Mouse (Mus musculus) liver, postnatal 0 days (tissue): Measurements from ENCODE around the gene Snx27.

Experiments used
- CTCF ChIP-seq: sonication (generic); IDR thresholded peaks from 2 replicates; pipeline ENCODE4 v1.5.1; 2016; ENCODE audit warnings: antibody characterized with exemption, low read depth
- EP300 ChIP-seq: IDR thresholded peaks from 2 replicates; pipeline ENCODE4 v1.6.1; 2016; ENCODE audit warnings: antibody characterized with exemption, low read depth, mild to moderate bottlenecking

DNA sequence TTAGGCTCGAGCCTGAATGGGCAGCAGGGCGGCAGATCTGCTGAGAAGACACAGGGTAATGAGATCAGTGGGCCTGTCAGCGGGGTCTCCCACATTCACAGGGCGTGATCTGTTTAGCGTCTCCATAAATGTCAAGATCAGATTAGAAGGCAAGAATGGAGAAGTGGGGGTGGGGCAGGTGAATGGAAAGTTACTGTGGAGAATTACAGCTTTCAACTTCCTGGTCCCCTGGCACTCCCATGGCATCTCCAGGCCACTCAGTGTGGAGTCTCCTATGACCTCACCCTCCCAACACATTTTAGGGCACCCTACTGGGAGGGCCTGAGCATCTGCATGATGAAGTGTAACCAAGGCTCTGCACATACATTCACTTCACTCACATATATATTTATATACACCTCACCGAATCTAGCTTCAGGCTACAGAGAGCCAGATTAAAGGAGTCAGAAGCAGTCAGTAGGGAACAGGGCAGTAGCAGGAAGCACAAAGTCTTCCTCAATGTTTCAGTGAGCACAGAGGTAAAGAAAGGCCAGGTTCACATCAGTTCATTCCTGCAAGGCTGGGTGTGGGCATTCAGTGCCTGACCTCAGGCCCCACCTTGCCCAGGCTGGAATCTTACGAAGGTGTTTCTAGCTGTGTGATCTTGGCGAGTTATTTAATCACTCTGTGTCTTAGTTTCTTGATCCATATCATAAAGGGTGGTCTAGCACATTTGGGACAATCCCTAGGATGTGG, 106.0 kb downstream of the Snx27 start:
- TF ChIP-seq CTCF (no peak), EP300 (no peak)
